Mouse (Mus musculus) heart, embryonic 11.5 days (tissue): ENCODE measurements around the gene Krtap9-3. TPM values are rescaled to one million over a fixed set of nuclear protein-coding genes. Genes with fewer than 3 reads are reported as not detected.

Source experiments
- ATAC-seq: fragments of 200-750 bp; cut with Nextera tagmentation; replicated peaks from 2 replicates; pipeline ENCODE4 v1.8.0; 2017; ENCODE audit warnings: moderate library complexity; ENCODE audit not compliant: insufficient number of reproducible peaks, low FRiP score, low TSS enrichment
- H3K27ac ChIP-seq: fragments of 300-500 bp; sonication (generic); 2 replicates; pipeline ENCODE4 v1.5.1; 2014; ENCODE audit warnings: mild to moderate bottlenecking, low read depth, low read length
- H3K27me3 ChIP-seq: fragments of 300-500 bp; sonication (generic); 2 replicates; pipeline ENCODE4 v1.6.1; 2014; ENCODE audit warnings: mild to moderate bottlenecking, low read length, mixed read lengths; ENCODE audit not compliant: control insufficient read depth, insufficient read depth
- H3K36me3 ChIP-seq: fragments of 300-500 bp; sonication (generic); 2 replicates; pipeline ENCODE4 v1.6.1; 2014; ENCODE audit warnings: mild to moderate bottlenecking, low read length, moderate library complexity, mixed read lengths; ENCODE audit not compliant: control insufficient read depth, insufficient read depth
- H3K4me1 ChIP-seq: fragments of 300-500 bp; sonication (generic); 2 replicates; pipeline ENCODE4 v1.6.1; 2014; ENCODE audit warnings: low read length; ENCODE audit not compliant: control insufficient read depth, insufficient read depth
- H3K4me2 ChIP-seq: fragments of 300-500 bp; sonication (generic); 2 replicates; pipeline ENCODE4 v1.6.1; 2014; ENCODE audit warnings: mild to moderate bottlenecking, moderate library complexity
- H3K4me3 ChIP-seq: fragments of 300-500 bp; sonication (generic); 2 replicates; pipeline ENCODE4 v1.5.1; 2014; ENCODE audit warnings: low read depth, low read length
- H3K9ac ChIP-seq: fragments of 300-500 bp; sonication (generic); 2 replicates; pipeline ENCODE4 v1.6.1; 2014; ENCODE audit warnings: mild to moderate bottlenecking, low read depth, low read length, moderate library complexity
- H3K9me3 ChIP-seq: fragments of 300-500 bp; sonication (generic); replicated peaks from 2 replicates; pipeline ENCODE4 v1.6.1; 2016; ENCODE audit warnings: low read length; ENCODE audit not compliant: control insufficient read depth
- WGBS: fragments of 180-500 bp; shearing (Covaris S2); extraction: QIAGEN DNeasy Blood & Tissue Kit; methylation state at CpG from one replicate; pipeline ENCODE4 v1.1.7; 2014; ENCODE audit not compliant: insufficient replicate concordance; 5-methylcytosine and 5-hydroxymethylcytosine counted together
- polyA plus RNA-seq: library from polyadenylated mRNA; unstranded; fragments of >200 nt; fragmentation: Nextera tagmentation; extraction: Ambion mirVana; gene quantifications from 2 replicates; pipeline ENCODE4 v1.2.1, GENCODE M21; 2014

Krtap9-3 gene
- polyA plus RNA-seq, 1 experiment from 2014 or later, result not detected

DNA sequence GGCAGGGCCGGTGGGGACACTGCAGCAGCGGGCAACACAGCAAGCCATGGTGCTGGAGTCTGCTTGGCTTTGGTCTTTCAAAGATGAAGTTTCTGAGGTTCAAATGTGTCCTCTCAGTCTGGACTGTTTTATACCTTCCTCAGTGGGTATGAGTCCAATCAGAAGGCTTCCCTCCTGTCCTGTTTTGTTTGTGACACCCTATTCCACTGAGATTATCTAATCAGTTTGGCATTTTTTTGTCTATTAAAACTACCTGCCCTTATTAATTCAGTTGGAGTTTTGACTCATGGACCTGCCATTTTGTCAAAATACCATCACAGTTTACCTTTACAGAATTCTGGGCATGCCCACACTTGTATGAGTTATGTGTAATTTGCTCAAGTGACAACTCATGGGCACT, 41.2 kb downstream of the Krtap9-3 start, which contains the start of gene Krtap3-2:
Gene Krtap3-2, minus strand, starts transcription at position 101 of the 400 bp plus-strand sequence.
- ATAC-seq, result no peak
- Histone ChIP-seq H3K4me2 (no peak within 1 kb of the TSS), H3K4me3 (no peak within 1 kb of the TSS), H3K4me1 (no peaks in the 10 kb centered on the region), H3K9ac (no peak within 1 kb of the TSS), H3K36me3 (no peaks in the 10 kb centered on the region), H3K9me3 (no peaks in the 10 kb centered on the region), H3K27me3 (no peaks in the 10 kb centered on the region), H3K27ac (no peak within 1 kb of the TSS)
- 73% methylated on average over 2 of the region's 2 CpGs for WGBS

GRCm38 (mm10) chr11:99556195-99556594, 41.7 kb downstream of the Krtap9-3 start:
- Histone ChIP-seq H3K9me3 (no peaks in the 10 kb centered on the region), H3K9ac (no peak overlapping the region), H3K27ac (no peak overlapping the region), H3K4me1 (no peaks in the 10 kb centered on the region), H3K4me3 (no peak overlapping the region), H3K4me2 (no peak overlapping the region), H3K36me3 (no peaks in the 10 kb centered on the region), H3K27me3 (no peaks in the 10 kb centered on the region)
- WGBS, result 69% methylated on average over 2 of the region's 2 CpGs
- no peak for ATAC-seq

DNA sequence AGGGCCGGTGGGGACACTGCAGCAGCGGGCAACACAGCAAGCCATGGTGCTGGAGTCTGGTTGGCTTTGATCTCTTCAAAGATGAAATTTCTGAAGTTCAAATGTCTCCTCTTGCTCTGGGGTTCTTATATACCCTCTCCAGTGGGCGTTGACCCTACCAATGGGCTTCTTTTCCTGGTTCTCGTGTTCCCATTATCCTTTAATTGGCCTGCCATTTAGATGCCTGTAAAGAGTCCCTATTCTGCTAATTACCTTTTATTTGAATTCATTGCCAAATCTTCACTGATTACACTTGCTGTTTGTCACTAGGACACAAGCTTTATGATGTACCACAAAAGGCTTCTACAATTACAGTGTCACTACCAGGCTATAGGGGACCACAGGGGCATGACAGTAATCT, 47.1 kb downstream of the Krtap9-3 start, which contains the start of gene Krtap3-3:
Gene Krtap3-3, minus strand, starts transcription at position 101 of the 400 bp plus-strand sequence.
- WGBS, result 76% methylated on average over 4 of the region's 4 CpGs
- H3K9ac ChIP-seq, result no peak within 1 kb of the TSS
- no peaks in the 10 kb centered on the region for H3K36me3 ChIP-seq
- H3K27me3 ChIP-seq, result no peaks in the 10 kb centered on the region
- no peaks in the 10 kb centered on the region for H3K9me3 ChIP-seq
- no peak within 1 kb of the TSS for H3K4me3 ChIP-seq
- H3K27ac ChIP-seq, result no peak within 1 kb of the TSS
- no peak for ATAC-seq
- H3K4me2 ChIP-seq, result no peak within 1 kb of the TSS
- H3K4me1 ChIP-seq, result no peaks in the 10 kb centered on the region

- H3K4me2 ChIP-seq, result no peak overlapping the region
- no peak overlapping the region for H3K9ac ChIP-seq
- H3K4me3 ChIP-seq, result no peak overlapping the region
- no peaks in the 10 kb centered on the region for H3K4me1 ChIP-seq
- H3K27ac ChIP-seq, result no peak overlapping the region
- no peaks in the 10 kb centered on the region for H3K36me3 ChIP-seq
- no peak for ATAC-seq
- H3K27me3 ChIP-seq, result no peaks in the 10 kb centered on the region
- no peaks in the 10 kb centered on the region for H3K9me3 ChIP-seq
These were observed 50.0 kb downstream of the Krtap9-3 start for GRCm38 (mm10) chr11:99547892-99548291.

Other genes with a start within 250 kb of the Krtap9-3 start
- not detected in 2 replicates for gene Krt27, start 247.0 kb downstream of the Krtap9-3 start, polyA plus RNA-seq
- 0.16 TPM in 1 of 2 replicates, not detected in the other for gene Krt28, start 223.2 kb downstream of the Krtap9-3 start, polyA plus RNA-seq
- 12.9 and 14.9 TPM in 2 replicates for gene Krt10, start 208.7 kb downstream of the Krtap9-3 start, polyA plus RNA-seq
- gene Krt12, start 175.8 kb downstream of the Krtap9-3 start, polyA plus RNA-seq, result not detected in 2 replicates
- 3.7 and 5.4 TPM in 2 replicates for gene Krt20, start 160.0 kb downstream of the Krtap9-3 start, polyA plus RNA-seq
- gene Krt23, start 105.0 kb downstream of the Krtap9-3 start, polyA plus RNA-seq, result 0.43 and 0.51 TPM in 2 replicates
- not detected in 2 replicates for gene Krt39, start 76.8 kb downstream of the Krtap9-3 start, polyA plus RNA-seq
- not detected in 2 replicates for gene Krt40, start 54.9 kb downstream of the Krtap9-3 start, polyA plus RNA-seq
- gene Krtap3-3, start 47.2 kb downstream of the Krtap9-3 start, polyA plus RNA-seq, result not detected in 2 replicates
- gene Krtap3-2, start 41.3 kb downstream of the Krtap9-3 start, polyA plus RNA-seq, result not detected in 2 replicates
- not detected in 2 replicates for gene Gm11939, start 38.6 kb downstream of the Krtap9-3 start, polyA plus RNA-seq
- not detected in 2 replicates for gene Krtap3-1, start 31.5 kb downstream of the Krtap9-3 start, polyA plus RNA-seq
- gene Krtap1-5, start 17.1 kb downstream of the Krtap9-3 start, polyA plus RNA-seq, result not detected in 2 replicates
- gene Krtap1-4, start 14.5 kb downstream of the Krtap9-3 start, polyA plus RNA-seq, result not detected in 2 replicates
- gene Krtap1-3, start 6.8 kb downstream of the Krtap9-3 start, polyA plus RNA-seq, result not detected in 2 replicates
- gene Gm11938, start 5.2 kb upstream of the Krtap9-3 start, polyA plus RNA-seq, result not detected in 2 replicates
- gene Gm11937, start 12.1 kb upstream of the Krtap9-3 start, polyA plus RNA-seq, result not detected in 2 replicates
- not detected in 2 replicates for gene Krtap2-4, start 16.7 kb upstream of the Krtap9-3 start, polyA plus RNA-seq
- not detected in 2 replicates for gene Gm11562, start 22.3 kb upstream of the Krtap9-3 start, polyA plus RNA-seq
- not detected in 2 replicates for gene Krtap4-1, start 30.1 kb upstream of the Krtap9-3 start, polyA plus RNA-seq
- gene Krtap4-2, start 37.0 kb upstream of the Krtap9-3 start, polyA plus RNA-seq, result not detected in 2 replicates
- gene Krtap4-7, start 46.0 kb upstream of the Krtap9-3 start, polyA plus RNA-seq, result not detected in 2 replicates
- not detected in 2 replicates for gene Gm11555, start 52.1 kb upstream of the Krtap9-3 start, polyA plus RNA-seq
- gene Gm11563, start 60.9 kb upstream of the Krtap9-3 start, polyA plus RNA-seq, result not detected in 2 replicates
- not detected in 2 replicates for gene Krtap4-6, start 67.9 kb upstream of the Krtap9-3 start, polyA plus RNA-seq
- gene Gm14190, start 92.6 kb upstream of the Krtap9-3 start, polyA plus RNA-seq, result not detected in 2 replicates
- gene Gm14180, start 136.2 kb upstream of the Krtap9-3 start, polyA plus RNA-seq, result not detected in 2 replicates
- not detected in 2 replicates for gene Gm11595, start 174.8 kb upstream of the Krtap9-3 start, polyA plus RNA-seq
- not detected in 2 replicates for gene Krtap4-8, start 182.6 kb upstream of the Krtap9-3 start, polyA plus RNA-seq
- gene Krtap4-9, start 187.1 kb upstream of the Krtap9-3 start, polyA plus RNA-seq, result not detected in 2 replicates
- not detected in 2 replicates for gene Gm11596, start 195.4 kb upstream of the Krtap9-3 start, polyA plus RNA-seq
- not detected in 2 replicates for gene Gm11569, start 200.8 kb upstream of the Krtap9-3 start, polyA plus RNA-seq
- not detected in 2 replicates for gene Gm11554, start 206.3 kb upstream of the Krtap9-3 start, polyA plus RNA-seq
- not detected in 2 replicates for gene Krtap4-13, start 211.8 kb upstream of the Krtap9-3 start, polyA plus RNA-seq
- not detected in 2 replicates for gene Gm11564, start 217.6 kb upstream of the Krtap9-3 start, polyA plus RNA-seq
- gene 2300003K06Rik, start 240.0 kb upstream of the Krtap9-3 start, polyA plus RNA-seq, result not detected in 2 replicates